Mouse (Mus musculus) stomach, postnatal 0 days (tissue): Measurements from ENCODE around the gene Aco2.

ENCODE experiments used
- CTCF ChIP-seq: IDR thresholded peaks from 2 replicates; pipeline ENCODE4 v1.5.1; 2016; ENCODE audit warnings: antibody characterized with exemption, low read depth, mild to moderate bottlenecking, moderate library complexity
- EP300 ChIP-seq: optimal IDR thresholded peaks from 2 replicates; pipeline ENCODE3; 2016; ENCODE audit warnings: antibody characterized with exemption

DNA sequence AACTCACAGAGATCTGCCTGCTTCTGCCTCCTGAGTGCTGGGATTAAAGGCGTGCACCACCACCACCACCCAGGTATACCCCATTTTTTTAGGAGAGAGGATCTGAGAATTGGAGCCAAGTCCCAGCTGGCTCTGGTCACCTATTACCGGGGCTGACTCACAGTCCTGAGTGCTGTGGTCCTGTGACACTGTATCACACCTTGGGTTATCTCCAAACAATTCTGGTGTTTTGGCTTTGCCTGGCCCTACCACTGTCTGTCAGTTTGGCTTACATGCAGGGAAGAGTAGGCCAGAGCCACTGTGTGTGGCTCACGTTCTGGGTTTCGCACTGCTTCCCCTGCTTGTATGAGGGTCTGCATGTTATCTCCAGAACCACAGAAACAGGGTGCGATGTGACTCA is 68.1 kb downstream of the Aco2 start:
- TF ChIP-seq CTCF (no peak), EP300 (no peak)
